Mouse (Mus musculus) stomach, embryonic 16.5 days (tissue): ENCODE measurements around the gene Grm1. TPM values are rescaled to one million over a fixed set of nuclear protein-coding genes. Genes with fewer than 3 reads are reported as not detected.

Experiments
- ATAC-seq: fragments of 200-750 bp; cut with Nextera tagmentation; 2 replicates; pipeline ENCODE4 v1.8.0; 2017; ENCODE audit warnings: moderate number of reproducible peaks, moderate TSS enrichment; ENCODE audit not compliant: insufficient read depth, low FRiP score
- H3K27ac ChIP-seq: fragments of 300-500 bp; sonication (generic); 2 replicates; pipeline ENCODE4 v1.5.1; 2014; ENCODE audit warnings: low read length
- H3K27me3 ChIP-seq: fragments of 300-500 bp; sonication (generic); 2 replicates; pipeline ENCODE4 v1.6.1; 2014; ENCODE audit warnings: low read length, control low read depth, mixed read lengths; ENCODE audit not compliant: control insufficient read depth, insufficient read depth
- H3K36me3 ChIP-seq: fragments of 300-500 bp; sonication (generic); 2 replicates; pipeline ENCODE4 v1.6.1; 2014; ENCODE audit warnings: low read length; ENCODE audit not compliant: control insufficient read depth, insufficient read depth
- H3K4me1 ChIP-seq: fragments of 300-500 bp; sonication (generic); 2 replicates; pipeline ENCODE4 v1.6.1; 2014; ENCODE audit warnings: low read length, control low read depth, mixed read lengths; ENCODE audit not compliant: control insufficient read depth, insufficient read depth
- H3K4me2 ChIP-seq: fragments of 300-500 bp; sonication (generic); 2 replicates; pipeline ENCODE4 v1.6.1; 2014; ENCODE audit warnings: low read depth, low read length, mixed read lengths
- H3K4me3 ChIP-seq: fragments of 300-500 bp; sonication (generic); replicated peaks from 2 replicates; pipeline ENCODE4 v1.5.1; 2014; ENCODE audit warnings: mild to moderate bottlenecking, low read length
- H3K9ac ChIP-seq: fragments of 300-500 bp; sonication (generic); 2 replicates; pipeline ENCODE4 v1.6.1; 2014; ENCODE audit warnings: low read length
- H3K9me3 ChIP-seq: fragments of 300-500 bp; sonication (generic); replicated peaks from 2 replicates; pipeline ENCODE4 v1.6.1; 2016; ENCODE audit warnings: low read length, control low read depth; ENCODE audit not compliant: control insufficient read depth
- WGBS: fragments of 180-500 bp; shearing (Covaris S2); extraction: QIAGEN DNeasy Blood & Tissue Kit; methylation state at CpG from one replicate; pipeline ENCODE4 v1.1.7; 2014; 5-methylcytosine and 5-hydroxymethylcytosine counted together
- polyA plus RNA-seq: library from polyadenylated mRNA; unstranded; fragments of >200 nt; fragmentation: Nextera tagmentation; extraction: Ambion mirVana; gene quantifications from 2 replicates; pipeline ENCODE4 v1.2.1, GENCODE M21; 2015

The Grm1 gene
- polyA plus RNA-seq, 1 experiment from 2014 or later, result 0.05 TPM

DNA sequence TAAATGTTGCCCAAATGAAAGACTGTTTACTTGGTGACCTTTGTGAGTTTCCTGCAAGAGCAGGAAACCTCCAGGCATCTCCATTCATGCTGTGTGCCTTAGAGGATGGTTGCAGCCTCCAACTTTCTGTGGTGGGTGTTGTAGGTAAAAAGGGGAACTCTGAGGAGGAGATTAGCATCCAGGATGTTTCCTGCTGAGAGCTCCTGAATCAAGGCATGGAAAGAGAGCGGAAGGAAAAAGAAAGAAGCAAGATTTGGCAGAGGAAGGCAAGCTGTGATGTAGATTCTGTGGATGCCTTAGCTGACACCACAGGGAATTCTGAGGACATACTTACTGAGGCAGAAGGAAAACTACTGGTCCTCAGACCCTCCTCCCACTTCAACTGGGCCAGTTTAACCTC is 85.4 kb downstream of the Grm1 start:
- H3K9me3 ChIP-seq, result no peaks in the 10 kb centered on the region
- no peaks in the 10 kb centered on the region for H3K36me3 ChIP-seq
- H3K27me3 ChIP-seq, result no peaks in the 10 kb centered on the region
- WGBS, result 81% methylated on average over 1 of the region's 1 CpGs
- H3K27ac ChIP-seq, result no peak overlapping the region
- ATAC-seq, result no peak
- H3K4me1 ChIP-seq, result no peaks in the 10 kb centered on the region
- no peak overlapping the region for H3K4me3 ChIP-seq
- no peak overlapping the region for H3K4me2 ChIP-seq
- H3K9ac ChIP-seq, result no peak overlapping the region

GRCm38 (mm10) chr10:10991708-10992107 is 90.4 kb downstream of the Grm1 start:
- no peaks in the 10 kb centered on the region for H3K36me3 ChIP-seq
- H3K4me3 ChIP-seq, result no peak overlapping the region
- no peaks in the 10 kb centered on the region for H3K9me3 ChIP-seq
- H3K4me1 ChIP-seq, result no peaks in the 10 kb centered on the region
- no peaks in the 10 kb centered on the region for H3K27me3 ChIP-seq
- no peak overlapping the region for H3K4me2 ChIP-seq
- ATAC-seq, result no peak
- 73% methylated on average over 3 of the region's 3 CpGs for WGBS
- no peak overlapping the region for H3K9ac ChIP-seq
- no peak overlapping the region for H3K27ac ChIP-seq

DNA sequence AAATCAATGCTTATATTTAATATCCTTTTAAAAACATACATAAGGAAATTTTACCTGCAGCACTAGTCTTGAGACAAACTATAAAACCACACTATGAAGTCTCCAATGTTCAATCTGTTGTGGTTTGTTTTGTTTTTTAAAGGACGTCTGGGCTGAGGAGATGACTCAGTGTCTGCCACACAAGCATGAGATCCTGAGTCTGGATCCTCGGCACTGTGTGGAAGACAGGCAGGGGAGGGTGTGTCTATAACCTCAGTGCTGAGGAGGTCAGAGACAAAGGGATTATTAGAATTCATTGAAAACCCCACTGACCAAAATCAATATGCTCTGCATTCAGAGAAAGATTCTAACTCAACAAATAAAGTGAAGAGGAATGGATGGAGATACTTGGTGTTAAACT is 110.8 kb downstream of the Grm1 start:
- H3K27ac ChIP-seq, result no peak overlapping the region
- WGBS, result 41% methylated on average over 2 of the region's 2 CpGs
- ATAC-seq, result no peak
- no peaks in the 10 kb centered on the region for H3K9me3 ChIP-seq
- no peaks in the 10 kb centered on the region for H3K27me3 ChIP-seq
- H3K36me3 ChIP-seq, result no peaks in the 10 kb centered on the region
- no peaks in the 10 kb centered on the region for H3K4me1 ChIP-seq
- no peak overlapping the region for H3K4me2 ChIP-seq
- no peak overlapping the region for H3K4me3 ChIP-seq
- H3K9ac ChIP-seq, result no peak overlapping the region

DNA sequence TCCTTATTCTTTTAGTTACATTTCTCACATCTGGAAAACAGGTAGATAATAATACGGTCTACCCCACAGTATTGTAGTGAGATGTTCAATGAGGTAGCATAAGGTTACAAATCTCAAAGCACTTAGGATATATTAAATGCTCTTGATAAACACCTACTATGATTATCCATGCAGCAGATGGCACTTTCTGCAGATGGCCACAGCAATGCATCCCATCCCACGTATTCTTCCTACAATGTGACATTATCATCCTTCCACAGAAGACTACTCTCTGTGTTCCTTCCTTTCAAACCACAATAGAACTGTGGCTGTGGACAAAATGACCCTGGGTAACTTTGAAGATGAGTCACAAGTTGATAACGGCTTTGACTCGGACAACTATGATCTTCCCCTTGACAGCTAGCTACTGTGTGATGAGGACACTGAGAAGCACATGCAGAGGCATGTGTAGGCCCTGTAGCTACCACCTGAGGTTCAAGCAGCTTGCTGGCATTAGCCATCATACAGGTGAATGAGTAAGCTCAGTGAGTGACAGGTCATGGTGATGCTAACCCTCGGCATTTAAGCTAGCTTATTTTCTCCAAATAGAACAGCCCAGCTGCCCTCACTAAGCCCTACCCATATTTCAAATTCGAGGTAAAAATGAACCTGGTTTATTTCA is 117.5 kb downstream of the Grm1 start:
- 76% methylated on average over 6 of the region's 6 CpGs for WGBS
- no peaks in the 10 kb centered on the region for H3K4me1 ChIP-seq
- no peak for ATAC-seq
- no peak overlapping the region for H3K9ac ChIP-seq
- no peak overlapping the region for H3K4me2 ChIP-seq
- H3K4me3 ChIP-seq, result no peak overlapping the region
- no peaks in the 10 kb centered on the region for H3K36me3 ChIP-seq
- 0 out of 2 replicates have a peak, but pooled peaks cover 5% of the 10 kb centered on the region for H3K9me3 ChIP-seq
- no peak overlapping the region for H3K27ac ChIP-seq
- no peaks in the 10 kb centered on the region for H3K27me3 ChIP-seq

DNA sequence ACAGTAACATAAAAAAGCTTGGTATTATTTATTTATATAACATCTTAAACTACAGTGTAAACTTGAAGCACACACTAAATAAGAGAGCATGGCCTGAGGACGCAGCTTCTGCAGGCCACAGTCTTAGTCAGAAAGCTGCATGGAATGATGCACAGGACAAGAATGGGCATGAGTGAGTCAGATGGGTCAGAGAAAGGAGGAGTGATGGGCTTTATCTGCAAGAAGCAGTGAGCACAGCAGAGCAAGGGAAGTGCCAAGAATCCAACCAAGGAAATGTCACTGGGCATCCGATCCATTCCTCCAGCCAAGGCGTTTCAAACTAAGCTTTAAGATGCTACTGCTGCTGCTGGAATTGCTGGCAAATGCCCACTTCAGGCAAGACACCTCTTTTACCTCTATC is 131.6 kb downstream of the Grm1 start:
- ATAC-seq, result no peak
- H3K4me2 ChIP-seq, result no peak overlapping the region
- H3K27ac ChIP-seq, result no peak overlapping the region
- 55% methylated on average over 3 of the region's 3 CpGs for WGBS
- no peaks in the 10 kb centered on the region for H3K4me1 ChIP-seq
- H3K4me3 ChIP-seq, result no peak overlapping the region
- H3K9ac ChIP-seq, result no peak overlapping the region
- no peaks in the 10 kb centered on the region for H3K27me3 ChIP-seq
- H3K9me3 ChIP-seq, result no peaks in the 10 kb centered on the region
- H3K36me3 ChIP-seq, result no peaks in the 10 kb centered on the region

- no peak overlapping the region for H3K4me3 ChIP-seq
- no peaks in the 10 kb centered on the region for H3K4me1 ChIP-seq
- WGBS, result 79% methylated on average over 3 of the region's 3 CpGs
- no peaks in the 10 kb centered on the region for H3K9me3 ChIP-seq
- no peak overlapping the region for H3K4me2 ChIP-seq
- H3K36me3 ChIP-seq, result no peaks in the 10 kb centered on the region
- no peak overlapping the region for H3K27ac ChIP-seq
- no peak overlapping the region for H3K9ac ChIP-seq
- ATAC-seq, result no peak
- no peaks in the 10 kb centered on the region for H3K27me3 ChIP-seq
These were observed 133.0 kb downstream of the Grm1 start for GRCm38 (mm10) chr10:10949172-10949571.

DNA sequence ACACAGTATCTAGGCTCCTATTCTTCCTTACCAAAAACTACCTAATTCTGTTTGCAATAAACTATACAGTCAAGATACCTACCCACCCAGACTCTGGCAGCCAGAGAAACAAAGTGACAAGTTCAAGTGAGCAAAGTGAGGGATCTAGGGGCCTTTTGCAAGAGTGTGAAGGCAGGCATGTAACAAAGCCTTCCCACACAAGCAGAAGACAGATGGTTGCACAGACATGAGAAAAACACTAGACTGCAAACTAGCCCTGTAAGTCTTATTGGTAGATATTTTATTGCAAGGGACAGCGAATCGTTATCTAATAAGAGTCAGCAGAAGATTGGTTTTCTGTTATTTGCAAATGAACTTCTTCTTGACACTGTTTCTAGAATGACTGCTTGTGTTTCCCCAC is 134.6 kb downstream of the Grm1 start:
- 87% methylated on average over 2 of the region's 2 CpGs for WGBS
- Histone ChIP-seq H3K9ac (no peak overlapping the region), H3K4me2 (no peak overlapping the region), H3K36me3 (no peaks in the 10 kb centered on the region), H3K27ac (no peak overlapping the region), H3K4me1 (no peaks in the 10 kb centered on the region), H3K27me3 (no peaks in the 10 kb centered on the region), H3K4me3 (no peak overlapping the region), H3K9me3 (no peaks in the 10 kb centered on the region)
- no peak for ATAC-seq

- no peaks in the 10 kb centered on the region for H3K9me3 ChIP-seq
These were observed 138.2 kb downstream of the Grm1 start for GRCm38 (mm10) chr10:10944003-10944402.

GRCm38 (mm10) chr10:10942248-10942647 is 139.9 kb downstream of the Grm1 start:
- H3K27me3 ChIP-seq, result no peaks in the 10 kb centered on the region
- whole genome bisulfite sequencing, result 74% methylated on average over 6 of the region's 6 CpGs
- H3K9me3 ChIP-seq, result no peaks in the 10 kb centered on the region

More at GRCm38 (mm10) chr10:10944003-10944402, 138.2 kb downstream of the Grm1 start:
- ATAC-seq, result no peak
- Histone ChIP-seq H3K9ac (no peak overlapping the region), H3K27ac (no peak overlapping the region), H3K36me3 (no peaks in the 10 kb centered on the region), H3K4me3 (no peak overlapping the region), H3K4me1 (no peaks in the 10 kb centered on the region), H3K4me2 (no peak overlapping the region), H3K27me3 (no peaks in the 10 kb centered on the region)
- WGBS, result 57% methylated on average over 2 of the region's 2 CpGs

More at GRCm38 (mm10) chr10:10942248-10942647, 139.9 kb downstream of the Grm1 start:
- Histone ChIP-seq H3K4me1 (no peaks in the 10 kb centered on the region), H3K36me3 (no peaks in the 10 kb centered on the region), H3K4me2 (no peak overlapping the region), H3K27ac (no peak overlapping the region), H3K9ac (no peak overlapping the region), H3K4me3 (no peak overlapping the region)
- ATAC-seq, result no peak
